20 mouse cellular contexts compared by ENCODE assay signal in genomic region chr17:75118896-75119295, GRCm38 (mm10).
DNase-seq lines count a peak whose midpoint lies in the region; ATAC-seq and TF ChIP-seq lines count a peak whose summit lies in the region.
"Had no signal": no experiment of that assay in that cellular context is flagged by ENCODE, and none has a peak within 500 bp of the region (broad histone marks: within the 10 kb centered on the region; RNA-seq: fewer than 3 reads in every experiment).

No protein-coding gene starts in this region.

- peak; percentile 42 for ATAC-seq in megakaryocyte progenitor cell, adult 5-6 weeks (replicated peaks; ENCODE audit: poor library complexity)
- ATAC-seq: activated CD4-positive, CD25-positive, alpha-beta regulatory T cell, adult 4 months; forebrain, embryonic 13.5 days; forebrain, postnatal 0 days; Patski had no signal

- TF ChIP-seq CTCF in layer of hippocampus, adult 2 months (conservative IDR thresholded peaks at IDR 0.05): 0 out of 2 replicates have a peak, but pooled peaks have one; percentile 18

- H3K27ac ChIP-seq in layer of hippocampus, adult 2 months: no peak overlapping the region
- H3K27ac ChIP-seq: embryonic facial prominence, embryonic 10.5 days; forebrain, embryonic 13.5 days; heart, embryonic 10.5 days; hindbrain, embryonic 10.5 days; hindbrain, embryonic 14.5 days had no signal

- peak; percentile 83 for DNase-seq in heart, adult 11 months
- DNase-seq in heart, postnatal 4 days: no peak
- no peak for DNase-seq in layer of hippocampus, adult 2 months (ENCODE audit: low spot score in 2 of 2)
- DNase-seq in layer of hippocampus, postnatal 14 days (ENCODE audit: low spot score in 2 of 2): no peak
- peak; percentile 22 for DNase-seq in 3T3-L1 (ENCODE audit: low read depth, low spot score)
- DNase-seq in cerebellum, postnatal 4 days (ENCODE audit: low spot score in 2 of 2): no peak
- DNase-seq: cerebellum, adult 18-20 months; cerebellum, adult 9-11 months; cerebellum, postnatal 36 days; forebrain, postnatal 0 days; gastrocnemius, postnatal 14 days; heart, postnatal 10 days had no signal

- no peak overlapping the region for H3K4me3 ChIP-seq in layer of hippocampus, adult 2 months
- H3K4me3 ChIP-seq: embryonic facial prominence, embryonic 10.5 days; forebrain, embryonic 13.5 days; heart, embryonic 10.5 days; hindbrain, embryonic 10.5 days had no signal

Comparison
In these comparisons a context has a peak if more than half of its experiments do, and no peak if none do; other contexts are left out.
1. DNase-seq: peak in heart, adult 11 months (single experiment) and 3T3-L1 (single experiment); none in heart, postnatal 4 days (single experiment), layer of hippocampus, adult 2 months (0 of 2), layer of hippocampus, postnatal 14 days (0 of 2) and cerebellum, postnatal 4 days (0 of 2).